Mouse (Mus musculus) kidney, adult 18-20 months (tissue): ENCODE measurements around the gene Cited2.
A peak's percentile ranks its signal among the peaks of the same experiment; 100 is the strongest.

Source experiments
- DNase-seq: peaks from one replicate; pipeline ENCODE4 v3.0.0; 2021

The Cited2 gene

GRCm38 (mm10) chr10:17722653-17723410 is at the start of gene Cited2:
TSS of gene Cited2 (plus strand) at chr10:17723218.
- DNase-seq: peak; percentile 100

GRCm38 (mm10) chr10:17674454-17674853 is 48.6 kb upstream of the Cited2 start:
- DNase-seq: no peak

- no peak for DNase-seq
These were observed 48.1 kb upstream of the Cited2 start for GRCm38 (mm10) chr10:17674869-17675268.

DNA sequence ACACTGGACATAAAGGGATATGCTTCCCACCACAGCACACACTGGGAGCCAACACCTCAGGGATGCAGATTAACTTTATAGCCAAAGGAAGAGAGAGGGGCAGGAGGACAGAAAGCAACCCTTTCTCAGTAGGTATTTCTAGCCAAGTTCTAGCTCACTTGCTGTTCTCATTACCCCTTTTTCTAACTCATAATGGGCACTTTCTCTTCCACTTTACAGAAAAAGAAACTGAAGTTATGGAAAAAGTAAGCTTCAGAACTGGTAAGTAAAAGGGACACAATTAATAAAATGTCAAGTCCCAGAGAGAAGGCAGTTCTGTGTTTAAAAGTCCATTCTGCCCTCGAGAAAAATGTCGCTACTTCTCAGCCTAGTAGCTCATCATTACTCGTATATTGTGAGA is 46.6 kb upstream of the Cited2 start:
- no peak for DNase-seq

- no peak for DNase-seq
These were observed 45.7 kb upstream of the Cited2 start for GRCm38 (mm10) chr10:17677308-17677707.

GRCm38 (mm10) chr10:17680432-17681382 is 42.3 kb upstream of the Cited2 start:
- peak; percentile 31 for DNase-seq

DNA sequence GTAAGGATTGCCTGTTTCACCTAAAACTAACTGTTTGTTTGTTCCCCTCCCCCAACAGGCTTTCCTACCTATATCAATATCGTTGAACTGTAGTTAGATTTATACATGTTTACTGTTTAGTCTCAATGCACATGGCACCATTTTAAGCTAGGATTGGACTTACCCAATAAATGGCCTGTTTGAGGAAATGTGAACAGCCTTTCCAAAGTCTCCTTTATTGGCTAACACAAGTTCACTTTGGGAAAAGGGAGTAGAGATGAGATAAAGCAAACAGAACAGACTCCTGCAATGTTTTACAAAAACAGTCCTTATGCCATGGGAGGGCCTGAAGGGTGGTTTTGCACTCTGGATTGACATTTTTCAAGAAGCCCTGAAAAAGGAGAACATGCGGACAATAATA is 41.6 kb upstream of the Cited2 start:
- DNase-seq: no peak

DNA sequence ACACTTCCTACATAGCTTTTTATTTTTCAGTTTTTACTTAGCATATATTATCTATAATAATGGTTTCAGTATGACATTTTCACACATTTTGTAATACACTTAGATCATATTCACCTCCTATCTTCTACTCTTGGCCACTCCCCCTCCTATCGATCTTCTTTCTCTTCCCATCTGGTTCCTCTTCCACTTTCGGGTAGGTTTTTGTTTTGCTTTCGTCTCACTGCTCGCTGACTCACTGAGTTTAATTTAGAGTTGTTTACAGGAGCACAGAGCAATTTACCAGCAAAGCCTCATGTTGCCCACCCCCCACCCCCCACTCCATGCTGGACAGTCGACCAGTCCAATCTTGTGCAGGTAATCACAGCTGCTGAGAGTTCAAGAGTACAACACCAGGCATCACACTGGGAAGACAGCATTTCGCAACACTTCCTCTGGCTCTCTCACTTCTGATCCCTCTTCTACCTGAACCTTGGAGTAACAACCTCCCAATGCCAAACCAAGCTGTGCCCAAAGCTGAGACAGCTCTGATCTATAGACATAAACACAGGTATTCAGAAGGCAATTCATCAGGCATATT is 39.1 kb upstream of the Cited2 start:
- DNase-seq: no peak

DNA sequence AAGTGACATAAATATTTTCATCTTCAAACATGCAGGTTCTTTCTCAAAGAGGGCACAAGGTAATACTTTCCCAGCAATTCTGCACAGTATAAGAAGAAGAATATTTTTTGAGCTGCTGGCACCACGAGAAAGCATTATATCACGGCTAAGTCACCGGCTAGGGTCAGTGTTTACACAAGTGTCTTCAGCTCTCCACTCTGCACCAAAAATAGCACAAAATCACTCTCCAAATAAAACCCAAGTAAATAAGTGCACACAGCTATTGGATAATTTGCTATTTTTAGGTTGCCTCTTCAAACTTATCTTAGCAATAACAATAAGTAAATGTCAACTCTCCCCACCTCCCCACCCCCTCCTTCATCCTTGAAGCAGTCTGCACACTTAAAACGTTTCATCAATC is 33.2 kb upstream of the Cited2 start:
- no peak for DNase-seq

- DNase-seq: no peak
These were observed 31.3 kb upstream of the Cited2 start for GRCm38 (mm10) chr10:17691709-17692108.

GRCm38 (mm10) chr10:17695801-17696200 is 27.2 kb upstream of the Cited2 start:
- DNase-seq: no peak

DNA sequence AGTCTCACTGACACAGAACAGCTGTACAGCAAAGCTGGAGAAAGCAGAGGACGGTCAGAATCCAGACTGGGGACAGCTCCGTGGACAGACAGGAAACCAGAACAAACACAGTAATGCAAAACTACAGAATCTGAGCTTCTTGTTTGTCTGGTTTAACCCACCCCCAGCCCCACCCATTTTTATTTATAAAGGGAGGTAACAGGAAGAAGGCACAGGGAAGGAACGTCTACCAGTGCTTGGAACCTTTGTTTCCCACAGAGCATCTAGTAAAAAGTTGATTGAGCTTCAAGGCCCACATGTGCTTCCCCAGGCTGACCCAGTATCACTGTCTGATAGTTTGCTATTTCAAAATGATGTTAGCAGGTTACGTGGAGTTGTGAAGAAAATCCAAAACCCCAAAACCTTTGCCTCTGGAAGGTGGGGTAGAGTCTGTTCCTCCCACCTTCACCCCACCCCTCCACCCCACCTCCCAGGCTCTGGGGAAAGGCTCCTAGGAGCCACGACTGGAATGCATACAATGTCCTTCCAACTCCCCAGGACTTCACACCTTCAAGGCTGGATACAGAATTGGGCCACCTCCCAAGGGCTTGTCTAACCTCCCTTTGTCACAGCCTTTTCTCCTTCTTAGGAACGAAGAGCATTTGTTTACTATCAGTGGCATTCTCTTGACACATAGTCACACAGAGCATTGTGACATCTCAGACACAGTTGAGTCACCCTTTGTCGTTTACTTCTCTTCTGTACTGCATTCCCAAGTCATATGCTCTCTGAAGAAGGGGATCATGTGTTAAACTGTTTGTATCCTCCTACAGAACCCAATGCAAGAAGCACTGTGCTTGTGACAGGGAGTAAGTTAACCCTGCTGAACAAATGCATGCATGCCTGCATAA is 25.4 kb upstream of the Cited2 start:
- DNase-seq: no peak

DNA sequence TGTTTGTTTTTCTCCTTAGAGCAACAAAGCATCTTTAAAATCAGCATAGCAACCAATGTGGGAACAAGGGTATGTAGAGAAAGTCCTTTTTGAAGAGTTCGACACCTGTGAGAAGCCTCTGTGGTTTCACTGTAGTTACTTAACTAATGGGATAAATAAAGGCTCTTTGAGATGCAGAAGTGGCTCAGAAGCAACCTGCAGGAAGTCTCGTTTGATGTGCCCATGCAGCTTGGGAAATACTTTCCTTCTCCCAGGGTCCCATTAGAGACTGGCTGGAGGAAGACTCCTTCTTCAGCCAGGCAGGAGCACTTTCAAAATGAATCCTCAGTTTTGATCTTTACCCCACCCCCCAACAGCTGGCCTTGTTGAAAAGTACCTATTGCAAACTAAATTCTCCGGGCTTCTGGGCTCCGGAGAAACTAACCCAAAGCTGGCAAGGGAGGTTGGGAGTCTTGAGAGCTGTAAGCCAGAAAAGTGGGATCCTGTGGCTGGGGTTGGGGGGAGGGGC is 17.5 kb upstream of the Cited2 start:
- no peak for DNase-seq

- no peak for DNase-seq
These were observed 12.3 kb upstream of the Cited2 start for GRCm38 (mm10) chr10:17710753-17711152.

GRCm38 (mm10) chr10:17719009-17719570 is 3.9 kb upstream of the Cited2 start:
- no peak for DNase-seq

GRCm38 (mm10) chr10:17719646-17720045 is 3.4 kb upstream of the Cited2 start:
- DNase-seq: no peak

- no peak for DNase-seq
These were observed 2.0 kb upstream of the Cited2 start for GRCm38 (mm10) chr10:17720891-17721601.

DNA sequence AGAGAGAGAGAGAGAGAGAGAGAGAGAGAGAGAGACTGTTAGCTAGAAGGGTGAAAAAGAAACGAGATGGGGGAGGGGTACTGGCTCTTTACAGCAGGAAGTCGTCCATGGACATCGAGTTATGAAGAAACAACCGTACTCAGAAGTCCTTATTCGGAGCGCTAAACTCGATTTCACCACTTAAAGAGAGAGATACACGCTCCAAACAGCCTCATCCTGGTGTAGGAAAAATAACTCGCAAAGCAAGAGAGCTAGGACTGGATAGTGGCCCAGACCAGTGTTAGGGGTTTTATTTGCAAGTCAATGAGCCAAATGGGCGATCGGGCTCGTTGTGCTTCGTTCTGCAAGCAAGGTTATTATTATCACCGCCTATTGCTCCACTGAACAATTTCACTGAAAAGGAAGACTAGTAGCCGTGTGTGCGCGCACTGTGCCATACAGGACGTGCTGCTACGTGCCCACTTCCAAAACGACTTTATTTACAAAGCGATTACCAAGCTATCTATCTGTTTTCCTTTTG is 1.4 kb upstream of the Cited2 start:
- no peak for DNase-seq

- peak; percentile 97 for DNase-seq
These were observed 860 bp upstream of the Cited2 start for GRCm38 (mm10) chr10:17722158-17722557.

GRCm38 (mm10) chr10:17723421-17723841 is 413 bp downstream of the Cited2 start:
- no peak for DNase-seq
